Mouse (Mus musculus): ENCODE measurements around the gene Siah1a. TPM values are rescaled to one million over a fixed set of nuclear protein-coding genes. Genes with fewer than 3 reads are reported as not detected.

The Siah1a gene
- polyA plus RNA-seq, 2 experiments, result 36.5 to 46.1 TPM

DNA sequence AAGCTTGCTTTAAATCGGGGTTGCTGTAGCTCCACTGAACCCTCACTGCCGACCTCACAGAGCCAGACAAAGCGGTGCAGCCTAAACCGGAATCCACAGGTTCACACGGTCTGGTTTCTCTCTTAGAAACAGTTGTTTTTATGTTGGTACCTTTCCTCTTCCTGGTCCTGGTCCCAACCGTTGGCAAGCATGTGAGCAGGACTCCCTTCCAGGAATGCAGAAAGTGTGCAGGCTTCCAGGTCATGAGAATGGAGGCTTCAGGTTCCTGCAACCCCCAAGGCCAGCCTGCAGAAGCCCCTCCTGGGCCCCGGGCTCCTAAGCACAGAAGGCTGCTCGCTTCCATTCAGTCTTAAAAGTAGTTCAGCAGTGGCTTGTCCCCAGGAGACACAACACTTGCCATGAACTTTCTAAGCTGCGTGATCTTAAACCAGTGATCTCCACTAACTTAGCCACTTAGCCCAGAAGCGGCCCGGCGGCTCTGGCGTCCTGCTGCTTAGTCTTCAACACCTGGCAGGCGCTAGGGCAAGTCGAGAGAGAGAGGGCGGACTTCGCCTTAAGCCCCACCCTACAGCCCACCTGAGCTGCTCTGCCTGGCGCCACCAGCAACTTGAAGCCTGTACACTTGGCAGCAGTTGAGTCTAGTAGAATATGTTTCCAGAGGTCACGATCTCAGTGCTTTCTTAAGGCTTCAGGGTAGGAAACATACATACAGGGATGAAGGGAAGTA lies 17.3 kb downstream of the Siah1a start:
- no peak for ATAC-seq (ENCODE audit: low FRiP score, low read depth)
- TF ChIP-seq POLR2A (IDR thresholded peaks at IDR 0.05; ENCODE audit: borderline replicate concordance, extremely low read depth, insufficient read depth, insufficient read length), result no peak
- Histone ChIP-seq H3K27ac (replicated peaks; ENCODE audit: low read depth, low read length) (no peak overlapping the region), H3K27me3 (ENCODE audit: control insufficient read depth, insufficient read depth, low read length) (no peaks in the 10 kb centered on the region), H3K9me3 (ENCODE audit: control insufficient read depth, low read length) (no peaks in the 10 kb centered on the region), H3K4me1 (ENCODE audit: control insufficient read depth, insufficient read depth, low read length) (peaks cover 10% of the 10 kb centered on the region; the same call in 1 of the 2 replicates), H3K4me3 (replicated peaks; ENCODE audit: low read length) (no peak overlapping the region), H3K9ac (ENCODE audit: low read depth, low read length, severe bottlenecking) (no peak overlapping the region), H3K36me3 (ENCODE audit: control insufficient read depth, insufficient read depth, low read length) (peaks cover 9% of the 10 kb centered on the region), H3K4me2 (replicated peaks; ENCODE audit: low read depth, low read length, severe bottlenecking) (no peak overlapping the region)
- DNase-seq (ENCODE audit: low spot score), result no peak
- WGBS, result 57% methylated on average over 19 of the region's 19 CpGs

DNA sequence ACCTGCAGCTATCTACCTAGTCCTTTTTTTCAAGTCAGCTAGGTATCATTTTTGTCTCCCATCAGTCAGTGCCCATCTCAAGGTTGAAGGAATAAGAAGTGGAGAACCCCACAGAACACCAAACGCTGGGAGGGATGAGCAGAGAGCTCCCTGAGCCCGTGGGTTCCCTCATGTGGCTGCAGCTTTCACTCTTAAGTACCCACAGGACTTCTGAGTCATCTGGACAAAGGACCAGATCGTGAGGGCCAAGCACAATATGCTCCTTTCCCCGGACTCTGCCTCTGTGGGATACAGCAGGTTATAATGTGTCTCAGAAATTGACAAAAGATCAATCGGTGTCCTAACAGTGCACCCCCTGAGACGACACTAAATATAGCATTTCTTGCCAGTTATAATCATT lies 18.8 kb downstream of the Siah1a start:
- H3K4me2 ChIP-seq (replicated peaks; ENCODE audit: low read depth, low read length, severe bottlenecking), result no peak overlapping the region
- no peak overlapping the region for H3K4me3 ChIP-seq (replicated peaks; ENCODE audit: low read length)
- peaks cover 10% of the 10 kb centered on the region; the same call in 1 of the 2 replicates for H3K4me1 ChIP-seq (ENCODE audit: control insufficient read depth, insufficient read depth, low read length)
- TF ChIP-seq POLR2A (IDR thresholded peaks at IDR 0.05; ENCODE audit: borderline replicate concordance, extremely low read depth, insufficient read depth, insufficient read length), result no peak
- H3K36me3 ChIP-seq (ENCODE audit: control insufficient read depth, insufficient read depth, low read length), result peaks cover 12% of the 10 kb centered on the region
- no peaks in the 10 kb centered on the region for H3K27me3 ChIP-seq (ENCODE audit: control insufficient read depth, insufficient read depth, low read length)
- H3K9ac ChIP-seq (ENCODE audit: low read depth, low read length, severe bottlenecking), result no peak overlapping the region
- no peak for DNase-seq (ENCODE audit: low spot score)
- H3K9me3 ChIP-seq (ENCODE audit: control insufficient read depth, low read length), result no peaks in the 10 kb centered on the region
- H3K27ac ChIP-seq (replicated peaks; ENCODE audit: low read depth, low read length), result no peak overlapping the region
- WGBS, result 83% methylated on average over 6 of the region's 6 CpGs
- no peak for ATAC-seq (ENCODE audit: low FRiP score, low read depth)

DNA sequence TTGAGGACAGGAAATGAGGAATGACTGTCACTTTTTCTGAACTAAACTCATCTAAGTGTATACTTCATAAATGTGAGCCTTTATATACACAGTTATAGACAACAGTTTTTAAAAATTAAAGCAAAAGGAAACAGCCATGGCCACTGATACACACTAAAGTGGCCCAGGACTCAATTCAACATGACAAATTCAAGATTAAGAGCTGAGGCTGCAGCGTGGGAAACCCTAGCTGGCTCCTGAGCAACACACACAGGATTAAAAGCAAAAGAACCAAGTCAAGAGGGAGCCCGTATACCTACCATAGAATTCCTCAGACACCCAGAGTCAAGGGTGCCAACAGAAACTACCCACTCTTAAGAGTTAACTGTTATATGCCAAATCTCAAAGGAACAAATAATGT lies 24.2 kb downstream of the Siah1a start:
- Histone ChIP-seq H3K27ac (replicated peaks; ENCODE audit: low read depth, low read length) (no peak overlapping the region), H3K4me2 (replicated peaks; ENCODE audit: low read depth, low read length, severe bottlenecking) (no peak overlapping the region), H3K9ac (ENCODE audit: low read depth, low read length, severe bottlenecking) (no peak overlapping the region), H3K36me3 (ENCODE audit: control insufficient read depth, insufficient read depth, low read length) (peaks cover 27% of the 10 kb centered on the region), H3K27me3 (ENCODE audit: control insufficient read depth, insufficient read depth, low read length) (no peaks in the 10 kb centered on the region), H3K4me3 (replicated peaks; ENCODE audit: low read length) (no peak overlapping the region), H3K4me1 (ENCODE audit: control insufficient read depth, insufficient read depth, low read length) (no peaks in the 10 kb centered on the region), H3K9me3 (ENCODE audit: control insufficient read depth, low read length) (no peaks in the 10 kb centered on the region)
- no peak for TF ChIP-seq POLR2A (IDR thresholded peaks at IDR 0.05; ENCODE audit: borderline replicate concordance, extremely low read depth, insufficient read depth, insufficient read length)
- no peak for ATAC-seq (ENCODE audit: low FRiP score, low read depth)
- no peak for DNase-seq (ENCODE audit: low spot score)
- WGBS, result 88% methylated on average over 2 of the region's 2 CpGs

DNA sequence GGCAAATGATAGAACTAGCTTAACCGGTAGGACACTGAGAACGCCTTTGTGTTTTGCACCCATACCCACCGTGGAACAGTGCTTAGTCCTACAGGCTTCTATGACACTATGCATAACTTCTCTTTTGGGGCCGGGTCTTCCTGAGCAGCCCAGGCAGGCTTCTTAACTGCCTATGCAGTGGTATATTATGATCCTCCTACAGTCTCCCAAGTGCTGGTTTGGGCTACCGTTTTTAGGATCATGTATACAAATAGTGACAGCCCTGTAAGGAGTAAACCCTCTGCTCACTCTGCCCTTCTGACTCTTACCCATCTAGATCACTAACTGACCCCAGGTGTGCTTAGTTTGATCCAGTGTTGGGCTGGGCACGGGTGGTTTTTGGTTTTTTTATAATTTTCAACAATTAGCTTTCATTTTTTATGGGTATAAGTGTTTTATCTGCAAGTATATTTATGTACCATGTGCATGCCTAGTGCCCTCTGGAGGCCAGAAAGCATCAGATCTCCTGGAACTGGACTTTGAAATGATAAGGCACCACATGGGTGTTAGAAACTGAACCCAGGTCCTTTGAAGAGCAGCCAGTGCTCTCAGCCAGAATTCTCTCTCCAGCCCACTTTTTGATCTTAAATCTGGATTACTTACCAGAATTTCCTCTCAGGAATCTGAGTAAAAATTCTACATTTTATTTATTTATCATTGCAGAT lies 24.8 kb downstream of the Siah1a start:
- H3K9me3 ChIP-seq (ENCODE audit: control insufficient read depth, low read length), result no peaks in the 10 kb centered on the region
- no peaks in the 10 kb centered on the region for H3K27me3 ChIP-seq (ENCODE audit: control insufficient read depth, insufficient read depth, low read length)
- no peak for TF ChIP-seq POLR2A (IDR thresholded peaks at IDR 0.05; ENCODE audit: borderline replicate concordance, extremely low read depth, insufficient read depth, insufficient read length)
- no peak overlapping the region for H3K4me2 ChIP-seq (replicated peaks; ENCODE audit: low read depth, low read length, severe bottlenecking)
- WGBS, result 92% methylated on average over 6 of the region's 6 CpGs
- ATAC-seq (ENCODE audit: low FRiP score, low read depth) (no peak), DNase-seq (ENCODE audit: low spot score) (no peak)
- H3K27ac ChIP-seq (replicated peaks; ENCODE audit: low read depth, low read length), result no peak overlapping the region
- H3K4me3 ChIP-seq (replicated peaks; ENCODE audit: low read length), result no peak overlapping the region
- H3K36me3 ChIP-seq (ENCODE audit: control insufficient read depth, insufficient read depth, low read length), result peaks cover 32% of the 10 kb centered on the region
- no peak overlapping the region for H3K9ac ChIP-seq (ENCODE audit: low read depth, low read length, severe bottlenecking)
- no peaks in the 10 kb centered on the region for H3K4me1 ChIP-seq (ENCODE audit: control insufficient read depth, insufficient read depth, low read length)

DNA sequence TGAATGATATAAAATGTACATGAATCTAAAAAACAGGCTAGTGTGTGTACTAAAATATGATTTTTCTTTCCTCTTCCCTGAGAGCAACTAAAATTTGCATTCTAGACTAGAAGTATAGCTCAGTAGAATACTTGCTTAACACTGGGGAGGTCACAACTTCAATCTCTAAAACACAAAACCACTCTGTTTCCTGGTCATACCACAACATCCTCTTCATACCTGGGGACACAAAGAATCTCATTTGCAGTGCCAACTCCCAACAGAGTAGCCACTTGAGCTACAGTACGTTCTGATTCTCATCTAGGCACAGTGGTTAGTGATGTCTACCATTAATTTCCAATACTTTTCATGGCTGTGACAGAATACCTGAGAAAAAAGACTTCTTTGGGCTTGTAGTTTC lies 26.4 kb downstream of the Siah1a start:
- peaks cover 36% of the 10 kb centered on the region for H3K36me3 ChIP-seq (ENCODE audit: control insufficient read depth, insufficient read depth, low read length)
- no peaks in the 10 kb centered on the region for H3K4me1 ChIP-seq (ENCODE audit: control insufficient read depth, insufficient read depth, low read length)
- DNase-seq (ENCODE audit: low spot score), result no peak
- TF ChIP-seq POLR2A (IDR thresholded peaks at IDR 0.05; ENCODE audit: borderline replicate concordance, extremely low read depth, insufficient read depth, insufficient read length), result no peak
- no peak overlapping the region for H3K4me2 ChIP-seq (replicated peaks; ENCODE audit: low read depth, low read length, severe bottlenecking)
- H3K9ac ChIP-seq (ENCODE audit: low read depth, low read length, severe bottlenecking), result no peak overlapping the region
- H3K27me3 ChIP-seq (ENCODE audit: control insufficient read depth, insufficient read depth, low read length), result no peaks in the 10 kb centered on the region
- ATAC-seq (ENCODE audit: low FRiP score, low read depth), result no peak
- H3K9me3 ChIP-seq (ENCODE audit: control insufficient read depth, low read length), result no peaks in the 10 kb centered on the region
- no peak overlapping the region for H3K4me3 ChIP-seq (replicated peaks; ENCODE audit: low read length)
- H3K27ac ChIP-seq (replicated peaks; ENCODE audit: low read depth, low read length), result no peak overlapping the region
- WGBS, result 92% methylated on average over 1 of the region's 1 CpGs
